Mouse (Mus musculus) mouse trophoblast stem cell (cell line): ENCODE results near the gene Fgfr4.

ENCODE experiments used
- in situ Hi-C, 2 experiments: fragments of 300-500 bp; cut with MseI, MboI; formaldehyde crosslinking; loops; 2 replicates in 1 of 2; 3 replicates in 1 of 2; pipeline ENCODE4 v1.15.1; 2025

Fgfr4 gene

GRCm38 (mm10) chr13:55208837-55209648, 56.6 kb downstream of the Fgfr4 start:
- in situ Hi-C loops: no loop called here

GRCm38 (mm10) chr13:55209649-55210192, 57.3 kb downstream of the Fgfr4 start, which contains the start of gene Nsd1:
Gene Nsd1, plus strand, starts transcription at chr13:55209782.
- in situ Hi-C loops: no loop called here

GRCm38 (mm10) chr13:55210193-55210970, 57.9 kb downstream of the Fgfr4 start:
- in situ Hi-C loops: no loop called here

- in situ Hi-C loops: no loop called here
Observed at GRCm38 (mm10) chr13:55210971-55211220, 58.5 kb downstream of the Fgfr4 start.

- in situ Hi-C loops: no loop called here
Observed at GRCm38 (mm10) chr13:55211221-55212010, 59.0 kb downstream of the Fgfr4 start.

- in situ Hi-C loops: no loop called here
Observed at GRCm38 (mm10) chr13:55212011-55212360, 59.5 kb downstream of the Fgfr4 start.

GRCm38 (mm10) chr13:55212361-55213137, 60.1 kb downstream of the Fgfr4 start:
- in situ Hi-C loops: no loop called here

- in situ Hi-C loops: no loop called here
Observed at GRCm38 (mm10) chr13:55213138-55213806, 60.8 kb downstream of the Fgfr4 start.
